ENCODE assay signal across 9 mouse cellular contexts in genomic region chr14:30405456-30406225, GRCm38 (mm10).
DNase-seq lines count a peak whose midpoint lies in the region; ATAC-seq and TF ChIP-seq lines count a peak whose summit lies in the region.
"Had no signal": no experiment of that assay in that cellular context is flagged by ENCODE, and none has a peak within 500 bp of the region (broad histone marks: within the 10 kb centered on the region; RNA-seq: fewer than 3 reads in every experiment).

No protein-coding gene starts in this region.

- H3K27ac ChIP-seq in stomach, embryonic 14.5 days (ENCODE audit: low read length) = peak overlapping the region; percentile 68
- no peak overlapping the region for H3K27ac ChIP-seq in hindbrain, embryonic 11.5 days (ENCODE audit: low read depth, low read length)
- no peak overlapping the region for H3K27ac ChIP-seq in thymus, adult 2 months (ENCODE audit: control insufficient read depth, insufficient read depth, low read length)

- H3K4me2 ChIP-seq in stomach, embryonic 14.5 days (replicated peaks; ENCODE audit: low read depth, low read length) = peak overlapping the region; percentile 13; the same call in 1 of the 2 replicates
- no peak overlapping the region for H3K4me2 ChIP-seq in hindbrain, embryonic 11.5 days (replicated peaks; ENCODE audit: low read depth, low read length)

- H3K4me1 ChIP-seq in stomach, embryonic 14.5 days (ENCODE audit: control insufficient read depth, insufficient read depth, low read length) = no peaks in the 10 kb centered on the region
- no peaks in the 10 kb centered on the region for H3K4me1 ChIP-seq in hindbrain, embryonic 11.5 days (replicated peaks; ENCODE audit: control insufficient read depth, insufficient read depth, low read length)
- H3K4me1 ChIP-seq in thymus, adult 2 months (replicated peaks; ENCODE audit: control insufficient read depth, insufficient read depth, low read length) = peaks cover 2% of the 10 kb centered on the region; the same call in 1 of the 2 replicates

- TF ChIP-seq POLR2A in thymus, adult 2 months (IDR thresholded peaks at IDR 0.05; ENCODE audit: control insufficient read depth, extremely low read depth, insufficient read depth, low read length, poor library complexity) = no peak

- no peaks in the 10 kb centered on the region for H3K9me3 ChIP-seq in stomach, embryonic 14.5 days (ENCODE audit: control insufficient read depth, low read depth, low read length)
- H3K9me3 ChIP-seq in hindbrain, embryonic 11.5 days (ENCODE audit: control insufficient read depth, low read length) = no peaks in the 10 kb centered on the region

- TF ChIP-seq CTCF in thymus, adult 2 months (IDR thresholded peaks at IDR 0.05; ENCODE audit: borderline replicate concordance, control insufficient read depth, extremely low read depth, insufficient read depth, low read length, poor library complexity) = no peak

- no peaks in the 10 kb centered on the region for H3K27me3 ChIP-seq in stomach, embryonic 14.5 days (ENCODE audit: control insufficient read depth, insufficient read depth, low read length)
- no peaks in the 10 kb centered on the region for H3K27me3 ChIP-seq in hindbrain, embryonic 11.5 days (ENCODE audit: control insufficient read depth, insufficient read depth, low read length)
- H3K27me3 ChIP-seq in thymus, adult 2 months (ENCODE audit: control insufficient read depth, insufficient read depth, low read length) = no peaks in the 10 kb centered on the region

- 38% methylated on average over 8 of the region's 8 CpGs for WGBS in stomach, embryonic 14.5 days
- WGBS in hindbrain, embryonic 11.5 days = 81% methylated on average over 8 of the region's 8 CpGs
- 16% methylated on average over 8 of the region's 8 CpGs for WGBS in thymus, adult 2 months

- H3K4me3 ChIP-seq in stomach, embryonic 14.5 days (ENCODE audit: low read depth, low read length) = no peak overlapping the region
- H3K4me3 ChIP-seq in hindbrain, embryonic 11.5 days (ENCODE audit: low read depth, low read length) = no peak overlapping the region
- H3K4me3 ChIP-seq in thymus, adult 2 months (ENCODE audit: control insufficient read depth, insufficient read depth, low read length) = no peak overlapping the region

- ATAC-seq in stomach, embryonic 14.5 days (ENCODE audit: insufficient number of reproducible peaks, insufficient read depth, low FRiP score, low read depth) = no peak
- no peak for ATAC-seq in hindbrain, embryonic 11.5 days (ENCODE audit: low FRiP score)

- no peak overlapping the region for H3K9ac ChIP-seq in stomach, embryonic 14.5 days (replicated peaks; ENCODE audit: low read depth, low read length)
- no peak overlapping the region for H3K9ac ChIP-seq in hindbrain, embryonic 11.5 days (ENCODE audit: low read depth, low read length)

- H3K36me3 ChIP-seq in stomach, embryonic 14.5 days (ENCODE audit: control insufficient read depth, insufficient read depth, low read length) = no peaks in the 10 kb centered on the region
- H3K36me3 ChIP-seq in hindbrain, embryonic 11.5 days (ENCODE audit: control insufficient read depth, insufficient read depth, low read length) = no peaks in the 10 kb centered on the region
- no peaks in the 10 kb centered on the region for H3K36me3 ChIP-seq in thymus, adult 2 months (ENCODE audit: control insufficient read depth, insufficient read depth, low read length)

- peak; percentile 35 for DNase-seq in layer of hippocampus, adult 11-12 months (ENCODE audit: low spot score)
- no peak for DNase-seq in layer of hippocampus, postnatal 25 days (ENCODE audit: extremely low spot score in 1 of 2, low spot score in 1 of 2)
- peak; percentile 63 to 64 for DNase-seq in heart, postnatal 10 days
- peak; percentile 20 to 31 for DNase-seq in layer of hippocampus, postnatal 36 days
- no peak for DNase-seq in adrenal gland, adult 2 months
- DNase-seq in hindbrain, embryonic 11.5 days (ENCODE audit: low spot score) = no peak
- no peak for DNase-seq in thymus, adult 2 months
- DNase-seq: cerebellum, postnatal 14 days had no signal

- intact Hi-C loops in heart, postnatal 10 days (cut with DNase I) = loop anchor here (5.0 kb wide), 1 partner anchor 53 kb away; no protein-coding TSS in a partner anchor

Comparison
In these comparisons a context has a peak if more than half of its experiments do, and no peak if none do; other contexts are left out.
1. DNase-seq: peak in layer of hippocampus, adult 11-12 months (single experiment), heart, postnatal 10 days (2 of 2) and layer of hippocampus, postnatal 36 days (2 of 2); none in layer of hippocampus, postnatal 25 days (0 of 2), adrenal gland, adult 2 months (single experiment), hindbrain, embryonic 11.5 days (single experiment) and thymus, adult 2 months (single experiment).